Mouse (Mus musculus) hindbrain, postnatal 0 days (tissue): ENCODE measurements at regions not wholly inside any gene's neighbourhood (a gene's known extent, or its start where the extent isn't known, plus 50 kb on each side); places are given as distances from the start of the nearest gene placed in this dataset.

Experiments used
- ATAC-seq: fragments of 200-750 bp; cut with Nextera tagmentation; 2 replicates; pipeline ENCODE4 v1.8.0; 2017; ENCODE audit warnings: mild to moderate bottlenecking, moderate TSS enrichment, moderate library complexity
- DNase-seq: peaks from one replicate; pipeline ENCODE4 v3.0.0-alpha.2; 2015; ENCODE audit warnings: low spot score
- H3K27ac ChIP-seq: fragments of 300-500 bp; sonication (generic); 2 replicates; pipeline ENCODE4 v1.5.1; 2014; ENCODE audit warnings: mild to moderate bottlenecking
- H3K27me3 ChIP-seq: fragments of 300-500 bp; sonication (generic); 2 replicates; pipeline ENCODE4 v1.6.1; 2014; ENCODE audit warnings: low read length, mixed read lengths; ENCODE audit not compliant: insufficient read depth
- H3K36me3 ChIP-seq: fragments of 300-500 bp; sonication (generic); 2 replicates; pipeline ENCODE4 v1.6.1; 2014; ENCODE audit warnings: low read length, mixed read lengths; ENCODE audit not compliant: insufficient read depth
- H3K4me1 ChIP-seq: fragments of 300-500 bp; sonication (generic); 2 replicates; pipeline ENCODE4 v1.6.1; 2014; ENCODE audit warnings: antibody characterized with exemption, low read length, mixed read lengths; ENCODE audit not compliant: insufficient read depth
- H3K4me2 ChIP-seq: fragments of 300-500 bp; sonication (generic); 2 replicates; pipeline ENCODE4 v1.6.1; 2014; ENCODE audit warnings: low read depth, mild to moderate bottlenecking, low read length, moderate library complexity, mixed read lengths
- H3K4me3 ChIP-seq: fragments of 300-500 bp; sonication (generic); 2 replicates; pipeline ENCODE4 v1.5.1; 2014; ENCODE audit warnings: low read length
- H3K9ac ChIP-seq: fragments of 300-500 bp; sonication (generic); replicated peaks from 2 replicates; pipeline ENCODE4 v1.6.1; 2014; ENCODE audit warnings: mild to moderate bottlenecking, low read length, moderate library complexity, mixed read lengths
- H3K9me3 ChIP-seq: fragments of 300-500 bp; sonication (generic); 2 replicates; pipeline ENCODE4 v1.6.1; 2016; ENCODE audit warnings: low read length, mixed read lengths
- CTCF ChIP-seq: IDR thresholded peaks from 2 replicates; pipeline ENCODE4 v1.5.1; 2016; ENCODE audit warnings: antibody characterized with exemption, control low read depth, low read depth
- WGBS: fragments of 180-500 bp; shearing (Covaris S2); extraction: QIAGEN DNeasy Blood & Tissue Kit; methylation state at CpG from one replicate; pipeline ENCODE4 v1.1.7; 2014; 5-methylcytosine and 5-hydroxymethylcytosine counted together

DNA sequence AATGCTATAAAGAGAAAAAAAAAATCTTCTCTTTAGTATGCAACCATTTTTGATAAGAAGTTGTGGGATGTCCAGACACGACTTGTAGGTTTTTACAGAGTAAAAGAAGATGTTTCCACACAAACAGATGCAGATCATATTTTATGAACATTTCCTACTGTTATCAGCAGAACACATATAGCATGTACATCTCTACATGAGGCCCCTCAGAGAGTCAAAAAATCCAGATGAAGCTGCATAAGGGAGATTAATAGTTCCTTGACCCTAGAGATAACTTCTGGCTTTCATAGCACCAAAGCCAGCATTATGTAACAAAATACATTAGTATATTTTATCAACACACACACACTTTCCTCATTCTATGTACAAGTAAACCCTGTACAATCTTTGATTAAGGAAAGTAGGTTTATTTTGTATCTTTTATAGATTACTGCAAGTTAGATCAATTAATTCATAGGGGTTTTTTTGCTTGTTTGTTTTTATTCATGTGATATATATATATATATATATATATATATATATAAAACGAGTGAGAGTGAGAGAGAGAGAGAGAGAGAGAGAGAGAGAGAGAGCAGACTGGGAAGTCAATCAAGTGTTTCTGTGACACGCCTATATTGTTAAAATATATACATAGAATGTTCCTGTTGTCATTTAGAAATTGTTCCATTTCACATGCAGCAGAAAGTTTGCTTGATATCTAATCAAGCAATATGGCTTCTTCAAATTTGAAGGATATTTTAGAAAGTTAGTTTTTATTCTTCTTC, 541.2 kb downstream of the Plcl1 start:
- H3K27me3 ChIP-seq, result no peaks in the 10 kb centered on the region
- H3K4me1 ChIP-seq, result no peaks in the 10 kb centered on the region
- no peak for ATAC-seq
- TF ChIP-seq CTCF, result no peak
- H3K9me3 ChIP-seq, result no peaks in the 10 kb centered on the region
- no peak overlapping the region for H3K9ac ChIP-seq
- 71% methylated on average over 3 of the region's 3 CpGs for WGBS
- H3K4me3 ChIP-seq, result no peak overlapping the region
- H3K27ac ChIP-seq, result no peak overlapping the region
- H3K4me2 ChIP-seq, result no peak overlapping the region
- DNase-seq, result no peak
- H3K36me3 ChIP-seq, result no peaks in the 10 kb centered on the region

- Histone ChIP-seq H3K27ac (no peak overlapping the region), H3K9me3 (no peaks in the 10 kb centered on the region), H3K9ac (no peak overlapping the region), H3K4me2 (no peak overlapping the region), H3K4me1 (no peaks in the 10 kb centered on the region), H3K36me3 (no peaks in the 10 kb centered on the region), H3K4me3 (no peak overlapping the region), H3K27me3 (no peaks in the 10 kb centered on the region)
- DNase-seq (no peak), ATAC-seq (no peak)
- TF ChIP-seq CTCF, result no peak
- WGBS, result 79% methylated on average over 5 of the region's 5 CpGs
Measured at GRCm38 (mm10) chr1:55947618-55948283, 542.0 kb downstream of the Plcl1 start.

DNA sequence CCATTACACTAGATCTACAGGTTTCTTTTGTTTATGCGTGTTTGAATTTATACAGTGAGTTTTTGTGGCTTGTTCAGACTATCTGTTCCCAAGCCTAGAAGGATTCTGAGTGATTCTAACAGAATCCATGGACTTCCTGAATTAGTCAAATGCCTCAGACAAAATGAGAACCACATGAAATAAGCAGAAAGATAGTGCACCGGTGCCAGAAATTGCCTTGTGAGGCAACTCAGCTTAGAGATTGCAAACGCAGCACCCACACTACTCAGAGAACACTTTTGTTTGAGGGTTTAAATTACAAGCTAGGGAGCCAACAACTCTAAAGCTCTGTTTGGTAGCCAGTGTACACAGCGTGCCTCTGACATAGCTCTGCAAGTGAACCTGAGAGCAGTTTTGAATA, 543.9 kb downstream of the Plcl1 start:
- WGBS, result 91% methylated on average over 4 of the region's 4 CpGs

DNA sequence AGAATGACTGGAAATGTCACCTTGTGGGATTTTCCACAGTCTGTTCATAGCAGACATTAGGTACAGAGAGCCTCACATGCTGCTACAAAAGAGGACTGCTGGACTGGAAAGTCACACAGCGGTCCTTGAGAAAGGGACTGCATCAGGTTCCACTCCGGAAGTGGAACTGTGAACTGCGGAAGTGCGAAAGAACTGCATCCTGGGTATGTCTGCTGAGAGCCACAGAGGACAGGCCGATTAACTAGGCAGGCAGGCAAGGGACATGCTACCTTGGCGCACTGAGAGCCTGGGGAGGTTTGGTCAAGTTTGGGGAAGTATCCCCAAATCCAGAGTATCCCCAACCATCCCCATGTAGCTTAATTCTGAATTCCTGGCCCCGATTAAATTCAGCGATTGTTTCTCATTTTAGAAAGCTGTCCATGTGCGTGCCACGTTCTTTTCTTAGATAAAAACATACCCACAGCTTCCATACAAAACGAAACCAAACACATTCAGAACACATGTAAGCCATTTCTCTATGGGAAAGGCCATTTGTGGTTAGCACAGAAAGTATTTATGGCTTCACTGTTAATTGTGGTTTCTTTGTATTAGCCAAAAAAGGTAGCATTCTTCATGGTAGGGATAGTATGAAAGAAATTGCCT, 552.2 kb downstream of the Plcl1 start:
- 87% methylated on average over 11 of the region's 11 CpGs for WGBS
- no peak for TF ChIP-seq CTCF
- ATAC-seq, result no peak

More for the DNA sequence above, 543.9 kb downstream of the Plcl1 start:
- no peak overlapping the region for H3K4me3 ChIP-seq
- no peak overlapping the region for H3K4me2 ChIP-seq
- TF ChIP-seq CTCF, result no peak
- H3K9ac ChIP-seq, result no peak overlapping the region
- H3K4me1 ChIP-seq, result no peaks in the 10 kb centered on the region
- no peak for ATAC-seq
- DNase-seq, result no peak
- no peaks in the 10 kb centered on the region for H3K9me3 ChIP-seq
- H3K36me3 ChIP-seq, result no peaks in the 10 kb centered on the region
- H3K27ac ChIP-seq, result no peak overlapping the region
- no peaks in the 10 kb centered on the region for H3K27me3 ChIP-seq

DNA sequence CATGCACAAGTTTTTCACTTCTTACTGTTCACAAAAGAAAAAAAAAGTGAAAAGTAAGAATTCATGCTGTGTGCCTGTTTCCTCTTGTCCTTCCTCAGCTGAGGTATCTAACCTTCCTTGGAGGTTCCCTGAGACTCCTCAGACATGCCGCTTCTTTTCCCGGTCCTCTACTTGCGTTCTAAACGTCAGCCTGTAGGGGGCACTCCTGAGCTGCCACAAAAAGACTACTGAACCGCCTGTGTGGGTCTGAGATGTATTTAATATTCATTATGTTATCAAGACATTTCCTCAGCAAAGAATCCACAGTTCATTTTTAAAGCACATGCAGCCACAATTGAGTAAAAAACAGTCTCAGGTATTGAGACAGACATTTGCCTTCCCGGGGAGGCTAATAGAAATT, 554.6 kb downstream of the Plcl1 start:
- Histone ChIP-seq H3K27ac (no peak overlapping the region), H3K4me3 (no peak overlapping the region), H3K4me2 (no peak overlapping the region), H3K9ac (no peak overlapping the region), H3K4me1 (no peaks in the 10 kb centered on the region), H3K9me3 (no peaks in the 10 kb centered on the region), H3K36me3 (no peaks in the 10 kb centered on the region), H3K27me3 (no peaks in the 10 kb centered on the region)
- ATAC-seq, result 0 out of 2 replicates have a peak, but pooled peaks have one; percentile 74
- DNase-seq, result peak; percentile 86
- peak; percentile 92 for TF ChIP-seq CTCF
- 14% methylated on average over 6 of the region's 6 CpGs for WGBS

More for the DNA sequence above, 552.2 kb downstream of the Plcl1 start:
- Histone ChIP-seq H3K9me3 (no peaks in the 10 kb centered on the region), H3K36me3 (no peaks in the 10 kb centered on the region), H3K27me3 (no peaks in the 10 kb centered on the region), H3K4me2 (no peak overlapping the region), H3K4me3 (no peak overlapping the region), H3K27ac (no peak overlapping the region), H3K4me1 (no peaks in the 10 kb centered on the region), H3K9ac (no peak overlapping the region)
- no peak for DNase-seq

DNA sequence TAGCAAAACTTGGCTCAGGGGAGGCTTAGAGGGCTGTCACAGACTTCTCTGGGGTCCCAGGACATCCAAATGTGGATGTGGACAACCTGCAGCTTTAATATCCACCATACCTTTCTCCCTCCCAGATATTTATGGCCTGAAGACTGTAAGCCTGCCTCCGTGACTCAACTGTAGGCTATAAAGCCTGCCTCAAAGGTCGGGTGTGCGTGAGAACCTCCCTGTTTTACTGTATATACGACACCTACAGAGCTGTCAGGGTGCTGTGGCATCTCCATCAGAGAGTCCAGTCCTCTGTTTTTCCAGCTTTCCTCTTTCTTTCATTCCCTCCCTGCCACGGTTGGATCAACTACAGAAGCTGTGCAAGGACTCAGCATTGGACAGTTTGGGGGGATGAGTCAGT, 558.1 kb downstream of the Plcl1 start:
- ATAC-seq (no peak), DNase-seq (no peak)
- Histone ChIP-seq H3K27me3 (no peaks in the 10 kb centered on the region), H3K4me2 (no peak overlapping the region), H3K4me1 (no peaks in the 10 kb centered on the region), H3K9me3 (no peaks in the 10 kb centered on the region), H3K27ac (no peak overlapping the region), H3K9ac (no peak overlapping the region), H3K4me3 (no peak overlapping the region), H3K36me3 (no peaks in the 10 kb centered on the region)
- TF ChIP-seq CTCF, result no peak
- 88% methylated on average over 5 of the region's 5 CpGs for WGBS
